Mouse (Mus musculus): ENCODE measurements around the gene Ube2e1. TPM values are rescaled to one million over a fixed set of nuclear protein-coding genes. Genes with fewer than 3 reads are reported as not detected.
A peak's percentile ranks its signal among the peaks of the same experiment; 100 is the strongest.

Ube2e1 gene
- total RNA-seq (2022): 100 to 1,000 TPM in 2 of 4 experiments, 10 to 100 TPM in 2; 94.7 to 105 (median 99.1) TPM

GRCm38 (mm10) chr14:18331693-18332131 lies at the start of gene Ube2e1:
TSS of gene Ube2e1 (minus strand) at chr14:18331859.
- DNase-seq (ENCODE audit: low spot score in 2 of 2): peak; percentile 46 to 50

GRCm38 (mm10) chr14:18379841-18380240 lies 48.2 kb upstream of the Ube2e1 start:
- no peak for DNase-seq (ENCODE audit: low spot score in 2 of 2)

- no peak for DNase-seq (ENCODE audit: low spot score in 2 of 2)
These were observed 46.4 kb upstream of the Ube2e1 start for GRCm38 (mm10) chr14:18377944-18378575.

GRCm38 (mm10) chr14:18376206-18376605 lies 44.5 kb upstream of the Ube2e1 start:
- peak in 1 of 2 experiments; percentile 40 for DNase-seq (ENCODE audit: low spot score in 2 of 2)

- DNase-seq (ENCODE audit: low spot score in 2 of 2): no peak
These were observed 42.2 kb upstream of the Ube2e1 start for GRCm38 (mm10) chr14:18373758-18374405.

GRCm38 (mm10) chr14:18372761-18373610 lies 41.3 kb upstream of the Ube2e1 start:
- no peak for DNase-seq (ENCODE audit: low spot score in 2 of 2)

- no peak for DNase-seq (ENCODE audit: low spot score in 2 of 2)
These were observed 37.4 kb upstream of the Ube2e1 start for GRCm38 (mm10) chr14:18369031-18369430.

- DNase-seq (ENCODE audit: low spot score in 2 of 2): no peak
These were observed 35.4 kb upstream of the Ube2e1 start for GRCm38 (mm10) chr14:18367025-18367424.

GRCm38 (mm10) chr14:18364321-18364720 lies 32.7 kb upstream of the Ube2e1 start:
- DNase-seq (ENCODE audit: low spot score in 2 of 2): no peak

- no peak for DNase-seq (ENCODE audit: low spot score in 2 of 2)
These were observed 24.8 kb upstream of the Ube2e1 start for GRCm38 (mm10) chr14:18356442-18356841.

- no peak for DNase-seq (ENCODE audit: low spot score in 2 of 2)
These were observed 24.0 kb upstream of the Ube2e1 start for GRCm38 (mm10) chr14:18355514-18356190.

GRCm38 (mm10) chr14:18353525-18353924 lies 21.9 kb upstream of the Ube2e1 start:
- DNase-seq (ENCODE audit: low spot score in 2 of 2): no peak

- no peak for DNase-seq (ENCODE audit: low spot score in 2 of 2)
These were observed 21.3 kb upstream of the Ube2e1 start for GRCm38 (mm10) chr14:18352934-18353333.

GRCm38 (mm10) chr14:18350680-18351079 lies 19.0 kb upstream of the Ube2e1 start:
- DNase-seq (ENCODE audit: low spot score in 2 of 2): no peak

GRCm38 (mm10) chr14:18349871-18350270 lies 18.2 kb upstream of the Ube2e1 start:
- no peak for DNase-seq (ENCODE audit: low spot score in 2 of 2)

- peak; percentile 56 to 72 for DNase-seq (ENCODE audit: low spot score in 2 of 2)
These were observed 11.9 kb upstream of the Ube2e1 start for GRCm38 (mm10) chr14:18343589-18343988.

- DNase-seq (ENCODE audit: low spot score in 2 of 2): no peak
These were observed 11.1 kb upstream of the Ube2e1 start for GRCm38 (mm10) chr14:18342749-18343148.

- no peak for DNase-seq (ENCODE audit: low spot score in 2 of 2)
These were observed 9.4 kb upstream of the Ube2e1 start for GRCm38 (mm10) chr14:18341088-18341487.

GRCm38 (mm10) chr14:18336106-18336505 lies 4.4 kb upstream of the Ube2e1 start:
- no peak for DNase-seq (ENCODE audit: low spot score in 2 of 2)

GRCm38 (mm10) chr14:18330789-18331692 lies 618 bp downstream of the Ube2e1 start:
- DNase-seq (ENCODE audit: low spot score in 2 of 2): peak in 1 of 2 experiments; percentile 6
